Mouse (Mus musculus) megakaryocyte, embryonic 14.5 days (primary cell): Measurements from ENCODE around the gene Scn3b.

ENCODE experiments used
- FLI1 ChIP-seq: IDR thresholded peaks from 2 replicates; pipeline ENCODE4 v1.6.1; 2012; ENCODE audit warnings: low read length, inconsistent platforms, mixed read lengths
- GATA1 ChIP-seq: IDR thresholded peaks from 3 replicates; pipeline ENCODE4 v1.6.1; 2012; ENCODE audit warnings: mixed read lengths, low read length, inconsistent platforms, borderline replicate concordance

DNA sequence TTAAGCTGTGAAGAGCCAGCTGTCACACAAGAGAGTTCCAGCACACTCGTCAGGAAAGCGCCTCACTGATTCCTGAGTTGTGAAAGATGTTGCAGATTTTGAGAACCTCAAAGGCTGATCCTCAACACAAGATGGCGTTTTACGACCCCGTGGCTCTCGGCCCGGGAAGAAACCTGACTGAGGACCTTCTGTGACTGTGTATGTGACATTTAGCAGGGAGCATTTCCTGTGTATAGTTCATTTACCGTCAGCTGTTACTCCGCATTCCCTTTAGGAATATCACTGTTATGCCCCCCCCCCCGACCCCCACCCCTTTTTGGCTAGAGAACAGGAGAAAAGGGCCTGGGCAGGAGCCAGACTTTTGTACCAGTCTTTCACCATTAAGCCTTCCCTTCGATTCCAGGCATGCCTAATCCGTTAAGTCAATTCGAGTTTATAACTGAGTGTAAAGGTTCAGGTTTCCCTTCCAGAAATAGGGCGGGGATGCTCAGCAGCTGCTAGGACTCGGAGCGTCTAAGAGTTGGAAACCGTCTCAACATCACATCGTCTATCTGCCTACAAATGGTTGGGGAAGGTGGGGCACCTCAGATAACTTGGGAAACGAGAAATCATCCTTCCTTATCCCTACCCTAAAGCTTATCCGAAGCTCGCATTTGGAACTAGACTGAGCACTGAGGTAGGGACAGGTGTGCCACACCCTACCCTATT is 823 bp upstream of the Scn3b start:
- TF ChIP-seq GATA1 (no peak), FLI1 (no peak)
